Mouse (Mus musculus) left cerebral cortex, adult 11 months (tissue): ENCODE results near the gene Fam210b.

Source experiments
- DNase-seq: peaks from one replicate; pipeline ENCODE4 v3.0.0; 2022; ENCODE audit warnings: low spot score

Gene Fam210b

GRCm38 (mm10) chr2:172404239-172404638, 58.9 kb downstream of the Fam210b start:
- no peak for DNase-seq

DNA sequence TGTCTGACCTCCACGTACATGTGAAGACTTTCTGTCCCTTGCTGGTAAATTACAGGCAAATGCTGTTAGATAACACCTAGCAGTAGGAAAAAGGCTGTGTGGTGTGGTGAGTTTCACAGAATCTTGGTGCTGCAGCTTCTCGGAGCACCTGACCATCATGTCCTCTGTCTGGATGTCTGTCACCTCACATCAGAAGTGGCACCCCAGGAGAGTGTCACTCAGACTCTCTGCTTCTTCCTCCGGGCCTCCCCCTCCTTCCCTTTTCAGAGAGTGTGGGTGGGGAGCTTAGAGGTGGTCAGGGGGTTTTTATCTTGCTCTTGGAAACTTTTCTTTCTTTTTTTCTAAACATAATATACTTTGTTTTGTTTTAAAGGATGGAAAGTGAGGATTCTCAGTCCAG, 59.6 kb downstream of the Fam210b start:
- DNase-seq, result no peak
